Mouse (Mus musculus) lung, adult 2 months (tissue): ENCODE results near the gene Cpsf4l.

Source experiments
- CTCF ChIP-seq: fragments of 200-500 bp; IDR thresholded peaks from 2 replicates; pipeline ENCODE4 v1.5.1; 2011; ENCODE audit warnings: mild to moderate bottlenecking, low read length, control low read depth; ENCODE audit not compliant: insufficient read depth
- POLR2A ChIP-seq: fragments of 200-500 bp; IDR thresholded peaks from 2 replicates; pipeline ENCODE4 v1.6.1; 2011; ENCODE audit warnings: low read depth, mild to moderate bottlenecking, control low read depth, low read length, borderline replicate concordance; ENCODE audit errors: extremely low read depth

DNA sequence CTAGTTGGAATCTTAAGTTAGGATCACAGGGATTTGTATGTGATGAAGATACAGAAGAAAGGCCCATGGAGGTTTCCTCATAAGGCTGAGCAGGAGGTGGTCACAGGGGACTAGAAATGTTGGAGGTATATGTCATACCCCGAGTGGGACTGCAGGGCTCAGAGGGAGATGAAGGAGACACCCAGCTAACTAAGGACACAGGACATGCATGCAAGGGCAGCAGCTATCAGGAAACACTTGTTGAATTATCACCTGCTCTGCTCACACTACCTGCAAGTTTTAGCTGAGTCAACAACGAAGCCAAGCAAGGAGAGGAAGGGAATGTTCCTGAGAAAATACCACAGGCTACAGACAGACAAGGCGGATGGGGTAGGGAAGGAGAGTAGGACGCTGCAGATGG, 42.1 kb downstream of the Cpsf4l start:
- TF ChIP-seq POLR2A (no peak), CTCF (no peak)
